Mouse (Mus musculus) cerebellum, adult 2 months (tissue): ENCODE results near the gene Thegl.

Experiments used
- CTCF ChIP-seq: fragments of 200-500 bp; IDR thresholded peaks from 2 replicates; pipeline ENCODE4 v1.5.1; 2011; ENCODE audit warnings: low read depth, mild to moderate bottlenecking, control low read depth, low read length, moderate library complexity, borderline replicate concordance; ENCODE audit not compliant: insufficient read depth
- POLR2A ChIP-seq: fragments of 200-500 bp; IDR thresholded peaks from 2 replicates; pipeline ENCODE4 v1.6.1; 2011; ENCODE audit warnings: low read length, control low read depth, borderline replicate concordance; ENCODE audit not compliant: insufficient read depth

DNA sequence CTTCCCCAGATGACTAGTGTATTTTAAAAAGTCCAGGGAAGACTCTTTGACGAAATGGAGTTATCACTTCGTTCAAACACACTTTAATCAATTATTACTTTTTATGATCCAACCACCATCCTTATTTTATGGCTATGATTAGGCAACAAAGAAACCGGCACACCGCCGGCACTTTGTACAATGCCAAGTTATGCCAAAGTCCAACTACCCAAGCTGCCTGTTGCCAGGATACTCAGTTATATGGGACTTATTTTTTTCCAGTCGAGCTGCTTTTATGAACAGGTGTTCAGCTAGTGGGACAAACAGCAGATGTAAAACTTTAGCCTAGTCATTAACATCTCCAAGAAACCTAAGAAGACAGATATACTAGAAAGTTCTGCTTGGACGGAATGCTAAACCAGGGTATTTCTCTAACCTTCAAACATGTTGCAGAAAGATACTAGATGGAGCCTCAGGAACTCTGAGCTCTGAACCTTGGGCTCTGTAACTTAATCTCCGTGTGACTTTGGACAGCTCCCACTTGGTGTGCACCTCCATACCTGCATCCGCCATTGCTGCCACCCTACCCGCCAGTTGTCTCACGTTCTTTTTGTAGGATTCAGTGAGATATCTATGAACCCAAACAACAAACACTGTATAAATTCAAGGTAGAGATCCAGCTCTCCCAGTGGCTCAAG, 91.5 kb downstream of the Thegl start:
- TF ChIP-seq CTCF (no peak), POLR2A (no peak)
